Mouse (Mus musculus) lung, postnatal 0 days (tissue): Measurements from ENCODE around the gene Aimp2. TPM values are rescaled to one million over a fixed set of nuclear protein-coding genes. Genes with fewer than 3 reads are reported as not detected.

Experiments
- ATAC-seq: fragments of 200-750 bp; cut with Nextera tagmentation; 2 replicates; pipeline ENCODE4 v1.8.0; 2017; ENCODE audit warnings: moderate library complexity
- DNase-seq: peaks from one replicate; pipeline ENCODE4 v3.0.0-alpha.2; 2016; ENCODE audit warnings: low spot score
- H3K27ac ChIP-seq: fragments of 300-500 bp; sonication (generic); 2 replicates; pipeline ENCODE4 v1.5.1; 2014; ENCODE audit warnings: antibody characterized with exemption, mild to moderate bottlenecking, low read length, mixed read lengths
- H3K27me3 ChIP-seq: fragments of 300-500 bp; sonication (generic); replicated peaks from 2 replicates; pipeline ENCODE4 v1.6.1; 2014; ENCODE audit warnings: low read length, mixed read lengths; ENCODE audit not compliant: insufficient read depth
- H3K36me3 ChIP-seq: fragments of 300-500 bp; sonication (generic); 2 replicates; pipeline ENCODE4 v1.6.1; 2014; ENCODE audit warnings: low read length, mixed read lengths; ENCODE audit not compliant: insufficient read depth
- H3K4me1 ChIP-seq: fragments of 300-500 bp; sonication (generic); 2 replicates; pipeline ENCODE4 v1.6.1; 2014; ENCODE audit warnings: antibody characterized with exemption, low read depth, low read length, mixed read lengths; ENCODE audit not compliant: insufficient read depth
- H3K4me2 ChIP-seq: fragments of 300-500 bp; sonication (generic); replicated peaks from 2 replicates; pipeline ENCODE4 v1.6.1; 2014; ENCODE audit warnings: low read depth, mild to moderate bottlenecking, low read length, moderate library complexity, mixed read lengths
- H3K4me3 ChIP-seq: fragments of 300-500 bp; sonication (generic); 2 replicates; pipeline ENCODE4 v1.5.1; 2014; ENCODE audit warnings: low read depth, low read length
- H3K9ac ChIP-seq: fragments of 300-500 bp; sonication (generic); replicated peaks from 2 replicates; pipeline ENCODE4 v1.6.1; 2014; ENCODE audit warnings: low read depth, mild to moderate bottlenecking
- H3K9me3 ChIP-seq: fragments of 300-500 bp; sonication (generic); 2 replicates; pipeline ENCODE4 v1.6.1; 2016; ENCODE audit warnings: low read length, mixed read lengths
- CTCF ChIP-seq: IDR thresholded peaks from 2 replicates; pipeline ENCODE4 v1.5.1; 2016; ENCODE audit warnings: antibody characterized with exemption, mild to moderate bottlenecking
- EP300 ChIP-seq: IDR thresholded peaks from 2 replicates; pipeline ENCODE4 v1.6.1; 2016; ENCODE audit warnings: antibody characterized with exemption, mild to moderate bottlenecking, control low read depth
- WGBS: fragments of 180-500 bp; shearing (Covaris S2); extraction: QIAGEN DNeasy Blood & Tissue Kit; methylation state at CpG from one replicate; pipeline ENCODE4 v1.1.7; 2014; 5-methylcytosine and 5-hydroxymethylcytosine counted together
- polyA plus RNA-seq: library from polyadenylated mRNA; unstranded; fragments of >200 nt; fragmentation: Nextera tagmentation; extraction: Ambion mirVana; gene quantifications from 2 replicates; pipeline ENCODE4 v1.2.1, GENCODE M21; 2015

Aimp2 gene
- polyA plus RNA-seq = 35.7 and 37.0 TPM in 2 replicates

GRCm38 (mm10) chr5:143909417-143910400 lies at the start of gene Aimp2, which contains the start of gene Pms2:
Aimp2 (minus strand) TSS chr5:143909847.
Pms2 (plus strand) TSS chr5:143909964.
- under 1% methylated on average over 70 of the region's 70 CpGs for WGBS
- Histone ChIP-seq H3K4me2 (peak within 1 kb of the TSS; percentile 82), H3K27me3 (no peaks in the 10 kb centered on the region), H3K4me3 (peak within 1 kb of the TSS; percentile 69), H3K27ac (peak within 1 kb of the TSS; percentile 91), H3K4me1 (peaks cover 11% of the 10 kb centered on the region; the same call in 1 of the 2 replicates), H3K36me3 (no peaks in the 10 kb centered on the region), H3K9ac (peak within 1 kb of the TSS; percentile 68), H3K9me3 (no peaks in the 10 kb centered on the region)
- ATAC-seq (peak; percentile 99), DNase-seq (peak; percentile 98)
- TF ChIP-seq CTCF (no peak; the same call in 1 of the 2 replicates), EP300 (peak; percentile 16; the same call in 1 of the 2 replicates)

GRCm38 (mm10) chr5:143957101-143957500 lies 47.5 kb upstream of the Aimp2 start:
- H3K27ac ChIP-seq = no peak overlapping the region
- ATAC-seq (no peak), DNase-seq (no peak)
- no peaks in the 10 kb centered on the region for H3K27me3 ChIP-seq
- TF ChIP-seq EP300 = no peak
- no peak for TF ChIP-seq CTCF
- no peaks in the 10 kb centered on the region for H3K36me3 ChIP-seq
- no peak overlapping the region for H3K9ac ChIP-seq
- H3K9me3 ChIP-seq = no peaks in the 10 kb centered on the region
- no peak overlapping the region for H3K4me3 ChIP-seq
- 91% methylated on average over 6 of the region's 6 CpGs for WGBS
- no peaks in the 10 kb centered on the region for H3K4me1 ChIP-seq
- no peak overlapping the region for H3K4me2 ChIP-seq

GRCm38 (mm10) chr5:143950016-143950415 lies 40.4 kb upstream of the Aimp2 start:
- Histone ChIP-seq H3K4me1 (no peaks in the 10 kb centered on the region), H3K27me3 (no peaks in the 10 kb centered on the region), H3K4me3 (no peak overlapping the region), H3K27ac (no peak overlapping the region), H3K9me3 (no peaks in the 10 kb centered on the region), H3K36me3 (no peaks in the 10 kb centered on the region), H3K4me2 (no peak overlapping the region), H3K9ac (no peak overlapping the region)
- 41% methylated on average over 5 of the region's 5 CpGs for WGBS
- TF ChIP-seq CTCF (no peak), EP300 (no peak)
- DNase-seq (no peak), ATAC-seq (no peak)

- Histone ChIP-seq H3K4me3 (no peak overlapping the region), H3K36me3 (no peaks in the 10 kb centered on the region), H3K9me3 (no peaks in the 10 kb centered on the region), H3K4me1 (no peaks in the 10 kb centered on the region), H3K27ac (no peak overlapping the region), H3K27me3 (no peaks in the 10 kb centered on the region), H3K9ac (no peak overlapping the region), H3K4me2 (no peak overlapping the region)
- ATAC-seq (no peak), DNase-seq (no peak)
- 81% methylated on average over 12 of the region's 12 CpGs for WGBS
- TF ChIP-seq EP300 (no peak), CTCF (no peak)
Measured at GRCm38 (mm10) chr5:143948361-143948760, 38.7 kb upstream of the Aimp2 start.

GRCm38 (mm10) chr5:143943231-143944125 lies 33.8 kb upstream of the Aimp2 start:
- H3K4me1 ChIP-seq = no peaks in the 10 kb centered on the region
- H3K4me2 ChIP-seq = no peak overlapping the region
- H3K27ac ChIP-seq = no peak overlapping the region
- TF ChIP-seq EP300 (no peak), CTCF (no peak)
- DNase-seq (no peak), ATAC-seq (no peak)
- WGBS = 78% methylated on average over 14 of the region's 14 CpGs
- no peaks in the 10 kb centered on the region for H3K9me3 ChIP-seq
- no peak overlapping the region for H3K4me3 ChIP-seq
- H3K36me3 ChIP-seq = no peaks in the 10 kb centered on the region
- no peak overlapping the region for H3K9ac ChIP-seq
- no peaks in the 10 kb centered on the region for H3K27me3 ChIP-seq
